Mouse (Mus musculus) T-helper 1 cell (primary cell): Measurements from ENCODE around the gene Dll1.

Experiments
- in situ Hi-C: fragments of 300-600 bp; cut with MboI, MseI; formaldehyde crosslinking; loops from one replicate; pipeline ENCODE4 v1.15.1; 2025; ENCODE audit warnings: high pct_unique_total_duplicates

Gene Dll1

DNA sequence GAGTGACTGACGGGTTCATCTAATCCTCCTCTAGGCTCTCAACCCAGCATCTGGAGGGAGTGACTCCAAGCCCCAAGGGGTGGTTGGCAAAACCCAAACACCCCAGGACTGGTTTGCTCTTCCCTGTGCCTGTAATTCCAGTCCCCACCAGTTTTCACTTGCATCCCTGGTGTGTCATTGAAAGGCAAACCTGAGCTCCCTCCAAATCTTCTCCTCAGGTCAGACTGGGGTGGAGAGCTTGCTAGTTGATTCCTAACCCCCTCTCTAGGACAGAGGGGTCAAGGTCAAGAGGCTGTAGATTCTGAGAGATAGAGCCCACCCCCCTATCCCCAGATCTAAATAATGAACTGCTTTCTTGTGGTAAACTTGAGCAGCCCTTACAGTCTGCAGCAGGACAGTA lies 38.8 kb downstream of the Dll1 start:
- in situ Hi-C loops, result no loop called here

DNA sequence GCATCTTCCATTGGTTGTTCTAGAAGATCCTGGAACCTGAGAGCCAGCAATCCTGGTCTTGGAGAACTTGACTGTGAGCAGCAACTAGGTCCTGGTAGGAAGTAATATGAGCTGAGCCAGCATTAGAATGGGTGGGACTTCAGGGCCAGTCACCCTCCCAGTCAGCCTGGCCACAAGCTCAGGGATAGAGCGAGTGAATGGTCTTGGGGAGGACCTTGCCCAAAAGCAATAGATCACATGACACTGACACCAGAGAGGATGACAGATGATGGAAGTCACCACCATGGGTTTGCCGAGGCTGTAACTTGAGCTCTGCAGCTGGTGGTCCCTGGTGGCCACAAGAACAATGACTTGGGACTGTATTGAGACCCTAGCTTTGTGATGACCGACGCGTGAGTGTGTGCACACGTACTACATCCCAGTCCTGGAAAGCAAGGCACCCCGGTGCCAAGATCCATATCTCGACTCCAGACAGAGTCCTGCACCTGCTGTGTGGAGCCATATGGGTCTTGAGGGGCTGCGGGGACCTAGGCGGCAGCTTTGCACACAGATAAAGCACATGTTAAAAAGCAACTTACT lies 46.8 kb downstream of the Dll1 start:
- in situ Hi-C loops, result loop anchor here (10.0 kb wide), 1 partner anchor 945 kb away; no protein-coding TSS in a partner anchor

DNA sequence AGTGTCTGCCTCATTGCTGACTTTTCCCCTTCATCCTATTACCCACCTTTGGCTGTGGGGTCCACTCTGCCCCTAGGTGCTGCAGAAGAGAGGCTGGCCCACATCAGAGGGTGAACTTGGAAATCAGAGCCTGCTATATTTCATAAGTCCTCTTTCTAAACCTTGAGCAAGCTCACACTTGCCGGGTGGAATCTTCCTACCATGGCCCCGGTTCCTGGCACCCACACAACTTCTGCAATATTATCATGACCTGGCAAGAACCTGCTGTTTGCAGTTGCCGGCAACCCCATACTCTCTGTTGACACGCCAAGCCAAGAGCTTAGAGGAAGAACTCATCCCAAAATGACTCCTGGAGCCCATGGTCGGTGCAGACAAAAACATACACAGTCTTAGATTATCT lies 49.6 kb downstream of the Dll1 start:
- in situ Hi-C loops, result loop anchor here (10.0 kb wide), 1 partner anchor 948 kb away; no protein-coding TSS in a partner anchor

DNA sequence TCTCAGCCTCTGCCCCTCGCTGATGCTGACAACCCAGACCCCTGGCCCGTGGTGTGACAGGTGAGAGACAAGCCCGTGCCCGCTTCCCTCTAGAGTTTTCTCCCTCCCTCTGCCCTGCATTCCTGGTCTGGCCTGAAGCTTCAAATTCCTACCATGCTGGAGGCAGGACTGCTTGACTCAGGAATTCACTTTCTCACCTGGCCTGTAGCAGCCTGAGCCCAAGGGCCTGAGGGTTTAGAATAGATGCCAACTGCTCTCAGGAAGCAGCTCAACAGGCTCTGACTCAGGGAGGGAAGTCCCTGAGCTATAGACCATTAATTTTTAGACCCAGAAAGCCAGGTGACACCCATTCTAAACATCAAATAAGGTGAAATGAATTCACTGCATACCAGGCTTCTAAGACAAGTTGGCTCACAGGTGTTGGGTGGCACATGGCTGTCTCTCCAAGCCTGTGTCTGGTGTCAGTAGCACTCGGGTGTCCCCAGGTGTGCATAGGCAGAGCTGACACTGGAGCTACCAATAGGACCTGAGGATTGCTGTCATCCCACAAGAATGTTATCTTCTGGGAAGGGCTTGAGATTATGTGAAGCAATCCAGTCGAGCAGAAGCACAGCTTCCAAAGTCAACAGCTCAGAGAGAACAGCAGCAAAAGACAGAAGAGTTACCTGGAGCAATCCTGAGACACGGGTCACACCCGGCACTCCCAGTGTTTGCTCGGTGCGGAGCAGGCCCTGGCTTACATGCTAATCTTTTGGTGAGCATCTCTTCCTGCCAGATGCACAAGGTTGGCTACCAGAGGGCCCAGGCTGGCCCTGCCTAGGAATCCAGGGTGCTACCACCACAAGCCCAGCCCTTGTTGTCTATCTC lies 50.5 kb downstream of the Dll1 start:
- in situ Hi-C loops, result loop anchor here (10.0 kb wide), 1 partner anchor 949 kb away; no protein-coding TSS in a partner anchor

DNA sequence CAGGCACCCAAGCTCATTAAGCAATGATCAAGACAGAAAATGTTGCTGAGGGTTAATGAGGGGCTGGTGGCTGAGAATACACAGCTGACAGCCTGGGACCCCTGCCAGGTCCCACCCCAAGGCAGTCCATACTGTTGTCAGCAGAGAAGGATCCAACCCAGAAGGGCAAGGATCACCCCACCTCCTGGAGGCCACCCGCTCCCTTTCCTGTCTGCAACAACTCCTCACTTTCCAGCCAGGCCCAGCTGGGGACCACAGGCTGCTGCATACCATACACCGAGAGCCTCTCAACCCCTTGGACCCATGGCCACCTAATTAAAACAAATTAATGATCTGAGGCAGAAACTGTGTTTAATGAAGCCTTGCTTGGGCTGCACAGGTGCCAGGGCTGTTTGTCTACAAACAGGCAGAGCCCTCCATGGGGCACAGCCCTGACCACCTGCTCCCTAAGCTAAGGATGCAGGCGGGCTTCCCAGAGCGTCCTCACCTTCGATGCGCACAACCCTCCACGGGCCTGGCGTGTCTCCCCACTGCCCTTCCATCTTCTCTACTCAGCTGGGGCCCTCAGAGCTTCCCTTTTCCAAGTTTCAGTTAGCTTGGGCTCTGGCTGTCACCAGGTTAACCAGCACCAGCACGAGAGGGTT lies 53.4 kb downstream of the Dll1 start:
- in situ Hi-C loops, result loop anchor here (10.0 kb wide), 1 partner anchor 951 kb away; no protein-coding TSS in a partner anchor
